Mouse (Mus musculus): ENCODE data around the gene Slc36a1. TPM values are rescaled to one million over a fixed set of nuclear protein-coding genes. Genes with fewer than 3 reads are reported as not detected.

Slc36a1 gene
- total RNA-seq (2021), result 10 to 100 TPM; 74.0 to 79.1 TPM
- long read RNA-seq, experiment 1, partial matches to known transcripts, result 10 of 56 reads
- long read RNA-seq, experiment 1, other reads (novel, unspliced or antisense), result 46 of 56 reads
- long read RNA-seq, experiment 2, partial matches to known transcripts, result 10 of 64 reads
- long read RNA-seq, experiment 2, other reads (novel, unspliced or antisense), result 52 of 64 reads

DNA sequence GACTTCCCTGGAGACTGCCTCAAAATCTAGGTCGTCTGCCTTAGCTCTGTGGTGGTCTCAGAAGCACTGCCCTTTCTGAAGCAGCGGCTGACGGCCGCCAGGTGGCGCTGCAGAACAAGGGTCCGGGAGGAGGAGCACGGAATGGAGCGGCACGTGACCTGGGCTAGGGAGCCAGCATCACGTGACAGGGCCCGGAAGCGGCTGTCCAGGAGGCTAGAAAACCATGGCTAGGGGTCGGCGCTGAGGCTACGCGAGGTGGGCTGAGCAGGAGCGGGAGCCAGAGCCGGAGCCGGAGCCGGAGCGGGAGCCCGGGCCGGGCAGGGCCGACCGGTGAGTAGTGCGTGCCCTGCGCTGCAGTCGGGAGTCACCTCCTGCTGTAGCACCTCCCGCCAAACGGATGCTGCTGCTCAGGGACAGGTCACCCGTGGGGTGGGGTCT, at the start of gene Slc36a1:
TSS of gene Slc36a1 (plus strand) at position 192 of the 438 bp plus-strand sequence.
- intact Hi-C loops (cut with DNase I), result loop anchor here (1.0 to 5.0 kb wide), 3 partner anchors 33 to 243 kb away; no protein-coding TSS in a partner anchor
- peak within 1 kb of the TSS; percentile 92 for H3K27ac ChIP-seq
- peak; percentile 95 to 97 for DNase-seq (ENCODE audit: extremely low spot score in 1 of 2, low spot score in 2 of 2)
- peak; percentile 99 for TF ChIP-seq CTCF (IDR thresholded peaks at IDR 0.05)
- peak within 1 kb of the TSS; percentile 96 for H3K4me3 ChIP-seq

DNA sequence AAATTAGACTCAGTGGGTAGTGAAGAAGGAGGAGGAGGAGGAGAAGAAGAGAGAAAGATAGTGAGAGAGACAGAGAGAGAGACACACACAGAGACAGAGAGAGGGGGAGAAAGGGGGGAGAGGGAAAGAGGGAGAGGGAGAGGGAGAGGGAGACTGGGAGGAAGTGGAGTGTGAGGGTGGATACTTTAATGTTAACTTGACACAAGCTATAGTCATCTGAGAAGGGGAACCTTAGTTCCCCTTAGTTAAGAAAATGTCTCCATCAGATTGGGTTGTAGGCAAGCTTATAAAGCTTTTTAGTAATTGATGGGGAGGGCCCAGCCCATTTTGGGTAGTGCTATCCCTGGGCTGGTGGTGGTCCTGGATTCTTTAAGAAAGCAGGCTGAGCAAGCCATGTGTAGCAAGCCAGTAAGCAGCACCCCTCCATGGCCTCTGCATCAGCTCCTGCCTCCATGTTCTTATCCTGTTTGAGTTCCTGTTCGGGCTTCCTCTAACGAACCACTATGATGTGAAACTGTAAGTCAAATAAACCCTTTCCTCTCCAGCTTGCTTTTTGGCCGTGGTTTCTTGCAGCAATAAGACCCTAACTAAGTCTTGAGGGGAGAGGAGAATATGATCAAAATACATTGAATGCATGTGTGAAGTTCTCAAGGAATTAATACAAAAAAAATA, 49.6 kb upstream of the Slc36a1 start:
- no peak overlapping the region for H3K27ac ChIP-seq
- intact Hi-C loops (cut with DNase I), result loop anchor here (5.0 kb wide), 1 partner anchor 67 kb away; no protein-coding TSS in a partner anchor
- TF ChIP-seq CTCF (IDR thresholded peaks at IDR 0.05), result no peak
- H3K4me3 ChIP-seq, result no peak overlapping the region
- no peak for DNase-seq (ENCODE audit: extremely low spot score in 1 of 2, low spot score in 2 of 2)

GRCm38 (mm10) chr11:55155070-55155421, 49.1 kb upstream of the Slc36a1 start:
- Histone ChIP-seq H3K4me3 (no peak overlapping the region), H3K27ac (no peak overlapping the region)
- no peak for TF ChIP-seq CTCF (IDR thresholded peaks at IDR 0.05)
- intact Hi-C loops (cut with DNase I), result loop anchor here (5.0 kb wide), 1 partner anchor 68 kb away; no protein-coding TSS in a partner anchor
- DNase-seq (ENCODE audit: extremely low spot score in 1 of 2, low spot score in 2 of 2), result no peak

DNA sequence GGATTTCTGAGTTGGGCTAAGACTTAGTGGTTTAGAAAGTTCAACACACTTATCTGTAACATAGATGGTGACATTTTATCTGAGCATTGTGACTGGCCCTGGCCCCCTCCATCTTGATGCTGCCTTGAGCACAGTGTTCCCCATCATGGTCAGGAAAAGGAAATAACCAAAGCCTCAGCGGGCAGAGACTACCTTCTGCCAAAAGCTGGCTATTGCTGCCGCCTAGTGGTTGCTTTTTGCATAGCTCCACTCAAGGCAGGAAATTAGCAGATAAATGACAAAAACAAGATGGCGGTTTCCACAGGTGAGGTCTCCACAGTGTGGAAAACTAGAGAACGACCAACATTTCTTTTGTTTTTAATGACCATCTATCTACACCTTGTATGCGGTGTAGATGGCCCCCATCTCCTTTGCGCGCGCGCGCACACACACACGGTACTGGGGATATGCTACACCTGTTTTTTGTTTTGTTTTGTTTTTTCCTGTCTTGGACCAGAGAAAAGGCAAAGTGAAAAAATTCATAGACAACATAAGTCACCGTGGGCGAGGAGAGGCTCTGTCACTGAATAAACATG, 45.3 kb upstream of the Slc36a1 start:
- intact Hi-C loops (cut with DNase I), result loop anchor here (1.0 to 5.0 kb wide), 3 partner anchors 72 to 161 kb away; no protein-coding TSS in a partner anchor
- H3K27ac ChIP-seq, result no peak overlapping the region
- no peak overlapping the region for H3K4me3 ChIP-seq
- peak; percentile 66 to 83 for DNase-seq (ENCODE audit: extremely low spot score in 1 of 2, low spot score in 2 of 2)
- TF ChIP-seq CTCF (IDR thresholded peaks at IDR 0.05), result peak; percentile 88

DNA sequence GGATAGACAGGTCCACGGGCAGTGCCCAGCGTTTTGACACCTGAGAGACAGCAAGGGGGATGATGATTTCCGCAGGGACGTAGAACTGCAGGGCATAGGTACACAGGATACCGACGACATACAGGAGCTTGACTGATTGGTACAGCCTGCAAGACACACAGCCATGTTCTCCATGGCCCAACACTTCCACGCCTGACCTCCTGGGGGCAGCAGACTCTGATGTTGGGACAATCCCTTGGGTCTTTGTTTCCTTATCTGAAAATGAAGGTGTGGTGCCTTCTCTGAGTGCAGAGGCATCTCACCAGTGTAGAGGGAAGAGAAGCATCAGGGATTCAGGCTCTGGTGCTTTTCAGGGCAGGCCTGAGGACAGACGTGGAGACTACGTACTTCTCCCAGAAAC, 41.5 kb upstream of the Slc36a1 start:
- intact Hi-C loops (cut with DNase I), result loop anchor here (5.0 to 10.0 kb wide), 2 partner anchors 80 to 282 kb away; no protein-coding TSS in a partner anchor
- peak; percentile 54 to 72 for DNase-seq (ENCODE audit: extremely low spot score in 1 of 2, low spot score in 2 of 2)
- H3K27ac ChIP-seq, result no peak overlapping the region
- H3K4me3 ChIP-seq, result no peak overlapping the region
- peak; percentile 78 for TF ChIP-seq CTCF (IDR thresholded peaks at IDR 0.05)

DNA sequence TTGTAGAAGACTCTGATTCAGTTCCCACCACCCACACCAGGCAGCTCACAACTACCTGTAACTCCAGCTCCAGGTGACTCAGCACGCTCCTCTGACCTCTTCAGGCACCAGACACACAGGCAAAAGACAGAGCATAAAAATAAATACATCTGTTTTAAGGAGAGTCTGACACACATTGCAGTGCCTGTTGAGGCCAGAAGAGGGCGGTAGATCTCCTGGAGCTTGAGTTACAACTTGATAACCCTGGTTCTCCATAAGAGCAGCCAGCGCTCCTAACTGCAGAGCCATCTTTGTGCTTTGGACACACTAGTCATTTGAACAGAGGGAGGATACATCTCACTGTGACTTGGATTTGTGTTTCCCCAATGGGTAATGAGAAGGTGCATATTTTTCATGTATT, 39.4 kb upstream of the Slc36a1 start:
- no peak overlapping the region for H3K27ac ChIP-seq
- intact Hi-C loops (cut with DNase I), result loop anchor here (2.0 to 10.0 kb wide), 3 partner anchors 78 to 280 kb away; no protein-coding TSS in a partner anchor
- TF ChIP-seq CTCF (IDR thresholded peaks at IDR 0.05), result peak; percentile 77
- peak; percentile 21 to 41 for DNase-seq (ENCODE audit: extremely low spot score in 1 of 2, low spot score in 2 of 2)
- no peak overlapping the region for H3K4me3 ChIP-seq

DNA sequence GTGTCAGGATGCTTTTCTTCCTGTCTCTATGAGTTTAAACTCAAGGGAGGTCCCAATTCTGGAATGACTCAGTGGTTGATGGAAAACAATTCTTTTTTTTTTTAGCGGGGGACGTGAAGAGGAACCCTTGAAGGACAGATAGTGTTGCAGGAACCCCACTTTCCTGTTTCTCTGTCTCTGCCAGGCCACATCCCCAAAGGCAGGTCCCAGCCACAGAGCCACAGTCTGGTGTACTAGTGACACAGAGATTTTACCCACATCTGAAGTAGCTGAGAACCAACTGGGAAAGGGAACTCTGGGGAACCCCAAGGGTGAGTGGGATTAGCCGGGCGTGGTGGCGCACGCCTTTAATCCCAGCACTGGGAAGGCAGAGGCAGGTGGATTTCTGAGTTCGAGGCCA, 38.4 kb upstream of the Slc36a1 start:
- no peak for DNase-seq (ENCODE audit: extremely low spot score in 1 of 2, low spot score in 2 of 2)
- no peak for TF ChIP-seq CTCF (IDR thresholded peaks at IDR 0.05)
- Histone ChIP-seq H3K27ac (no peak overlapping the region), H3K4me3 (no peak overlapping the region)
- intact Hi-C loops (cut with DNase I), result loop anchor here (2.0 to 10.0 kb wide), 2 partner anchors 221 to 279 kb away; no protein-coding TSS in a partner anchor

DNA sequence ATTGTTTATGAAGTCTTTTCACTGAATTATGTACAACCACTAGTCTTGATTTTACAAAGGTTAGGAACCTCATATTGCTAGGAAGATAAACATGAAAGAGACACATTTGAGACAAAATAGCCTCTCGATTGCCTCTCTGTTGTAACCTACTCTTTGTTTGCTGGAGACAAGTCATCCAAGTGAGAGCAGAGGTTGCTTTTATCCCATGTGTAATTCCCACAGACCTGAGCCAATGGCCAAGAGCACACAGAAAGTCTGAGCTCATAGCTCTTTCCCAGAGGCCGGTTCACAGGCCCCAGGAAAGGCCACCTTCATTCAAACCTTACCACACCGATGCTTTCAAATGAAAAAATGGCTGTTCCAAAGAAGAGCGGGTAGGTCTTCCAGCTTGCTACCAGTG, 35.6 kb upstream of the Slc36a1 start:
- intact Hi-C loops (cut with DNase I), result loop anchor here (10.0 kb wide), 1 partner anchor 276 kb away; no protein-coding TSS in a partner anchor
- DNase-seq (ENCODE audit: extremely low spot score in 1 of 2, low spot score in 2 of 2), result no peak
- TF ChIP-seq CTCF (IDR thresholded peaks at IDR 0.05), result no peak
- H3K4me3 ChIP-seq, result no peak overlapping the region
- H3K27ac ChIP-seq, result no peak overlapping the region

DNA sequence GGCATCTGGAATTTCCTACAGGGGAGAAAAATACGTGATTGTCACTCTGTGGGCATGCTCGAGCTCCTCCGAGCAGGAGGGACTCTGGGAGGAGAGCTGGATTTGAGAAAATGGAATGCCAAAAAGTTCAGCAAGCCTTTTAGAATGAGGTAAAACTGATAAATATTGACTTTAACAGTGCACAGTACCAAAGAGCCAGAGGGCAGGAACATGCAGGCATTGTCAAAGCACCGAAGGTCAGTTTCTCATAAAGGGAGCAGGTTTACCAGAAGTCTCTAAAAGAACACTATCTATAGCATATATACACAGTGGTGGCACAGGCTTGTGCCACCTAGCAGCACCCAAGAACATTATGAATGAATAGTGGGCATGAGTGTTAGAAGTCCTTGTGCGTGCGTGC, 35.2 kb upstream of the Slc36a1 start:
- DNase-seq (ENCODE audit: extremely low spot score in 1 of 2, low spot score in 2 of 2), result no peak
- intact Hi-C loops (cut with DNase I), result loop anchor here (10.0 kb wide), 1 partner anchor 276 kb away; no protein-coding TSS in a partner anchor
- no peak for TF ChIP-seq CTCF (IDR thresholded peaks at IDR 0.05)
- no peak overlapping the region for H3K27ac ChIP-seq
- H3K4me3 ChIP-seq, result no peak overlapping the region

GRCm38 (mm10) chr11:55170501-55170900, 33.6 kb upstream of the Slc36a1 start:
- TF ChIP-seq CTCF (IDR thresholded peaks at IDR 0.05), result no peak
- intact Hi-C loops (cut with DNase I), result no loop called here
- no peak overlapping the region for H3K27ac ChIP-seq

GRCm38 (mm10) chr11:55178830-55179229, 25.3 kb upstream of the Slc36a1 start:
- DNase-seq (ENCODE audit: extremely low spot score in 1 of 2, low spot score in 2 of 2), result no peak
- no peak overlapping the region for H3K27ac ChIP-seq
- no peak overlapping the region for H3K4me3 ChIP-seq
- intact Hi-C loops (cut with DNase I), result no loop called here
- no peak for TF ChIP-seq CTCF (IDR thresholded peaks at IDR 0.05)

More at GRCm38 (mm10) chr11:55170501-55170900, 33.6 kb upstream of the Slc36a1 start:
- no peak for DNase-seq (ENCODE audit: extremely low spot score in 1 of 2, low spot score in 2 of 2)
- no peak overlapping the region for H3K4me3 ChIP-seq

DNA sequence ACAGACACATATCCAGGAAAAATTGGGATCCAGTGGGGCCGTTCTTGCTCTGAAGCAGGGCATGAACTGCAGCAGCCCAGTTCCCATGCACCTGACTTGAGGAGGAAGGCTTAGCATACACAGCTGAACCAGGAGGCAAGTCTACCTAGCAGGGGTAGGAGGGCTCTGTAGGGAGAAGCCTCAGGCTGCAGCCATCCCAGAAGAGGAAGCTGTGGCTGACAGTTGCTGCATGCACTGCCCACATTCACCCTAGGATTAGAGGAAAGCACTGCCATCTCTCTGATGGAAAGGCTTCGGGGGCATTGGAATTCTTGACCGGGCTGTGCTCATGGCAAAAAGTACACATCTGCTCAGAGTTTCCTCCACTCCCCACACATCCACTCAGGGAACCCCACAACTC, 24.3 kb upstream of the Slc36a1 start:
- Histone ChIP-seq H3K27ac (no peak overlapping the region), H3K4me3 (no peak overlapping the region)
- no peak for DNase-seq (ENCODE audit: extremely low spot score in 1 of 2, low spot score in 2 of 2)
- intact Hi-C loops (cut with DNase I), result no loop called here
- no peak for TF ChIP-seq CTCF (IDR thresholded peaks at IDR 0.05)

Measured in left cerebral cortex, adult 2 months (tissue).